Mouse (Mus musculus) cerebellum, adult 11 months (tissue): ENCODE data around the gene Wdfy3.

Experiments used
- DNase-seq: peaks from one replicate; pipeline ENCODE4 v3.0.0; 2022

Wdfy3 gene

DNA sequence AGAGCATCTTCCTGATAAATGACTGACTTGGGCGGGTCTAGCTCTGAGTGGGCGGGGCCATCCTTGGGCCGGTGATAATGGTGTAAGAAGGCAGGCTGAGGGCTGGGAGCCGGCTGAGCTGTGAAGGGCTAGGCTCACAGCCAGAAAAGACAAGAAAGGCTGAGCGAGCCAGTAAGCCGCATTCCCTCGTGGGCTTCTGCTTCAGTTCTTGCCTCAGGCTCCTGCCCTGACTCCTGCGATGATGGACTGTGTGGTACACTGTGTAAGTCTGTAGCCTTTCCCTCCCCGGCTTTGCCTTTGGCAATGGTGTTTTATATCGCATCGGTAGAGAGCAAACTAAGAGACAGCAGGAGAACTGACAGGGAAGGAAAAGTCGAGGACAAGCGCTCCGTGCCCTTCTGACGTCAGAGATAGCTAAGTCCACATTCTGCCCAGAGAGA is 243.2 kb downstream of the Wdfy3 start:
- peak; percentile 29 for DNase-seq

DNA sequence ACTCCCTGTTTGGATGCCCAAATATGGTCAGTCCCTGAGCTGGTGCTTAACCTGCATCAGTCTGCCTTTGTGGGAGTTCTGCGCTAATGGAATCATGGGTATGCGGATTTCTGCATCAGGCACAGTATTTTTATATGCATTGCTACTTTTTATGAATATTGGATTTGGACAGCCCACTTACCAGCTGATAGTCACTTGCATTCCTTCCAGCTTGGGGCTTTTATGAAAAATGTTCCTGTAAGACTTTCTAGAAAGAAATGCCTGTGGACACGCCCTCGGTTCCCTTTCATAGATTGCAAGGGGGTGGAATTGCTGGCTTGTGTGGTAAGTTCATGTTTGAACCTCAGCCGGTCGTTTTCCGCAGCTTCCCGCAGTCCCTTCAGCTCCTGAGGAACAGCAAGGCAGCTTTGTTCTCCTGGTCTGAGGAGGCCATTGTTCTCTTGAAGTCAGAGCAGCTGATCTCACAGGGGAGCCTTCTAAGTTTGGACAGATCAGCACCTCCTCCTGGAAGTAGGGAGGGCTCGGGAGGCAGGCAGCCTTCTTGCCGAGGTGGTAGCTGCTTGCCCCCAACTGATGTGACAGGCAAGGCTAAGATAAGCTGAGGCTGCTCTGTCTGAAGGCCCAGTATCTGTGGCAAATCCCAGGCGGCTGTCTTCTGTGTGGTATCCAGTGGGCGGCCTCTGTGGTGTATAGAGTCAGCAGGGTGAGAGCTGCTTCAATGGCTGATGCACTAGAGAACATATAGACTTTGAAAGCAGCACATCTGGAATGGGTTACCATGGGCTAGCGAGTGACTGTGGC is 244.4 kb downstream of the Wdfy3 start:
- DNase-seq = no peak

DNA sequence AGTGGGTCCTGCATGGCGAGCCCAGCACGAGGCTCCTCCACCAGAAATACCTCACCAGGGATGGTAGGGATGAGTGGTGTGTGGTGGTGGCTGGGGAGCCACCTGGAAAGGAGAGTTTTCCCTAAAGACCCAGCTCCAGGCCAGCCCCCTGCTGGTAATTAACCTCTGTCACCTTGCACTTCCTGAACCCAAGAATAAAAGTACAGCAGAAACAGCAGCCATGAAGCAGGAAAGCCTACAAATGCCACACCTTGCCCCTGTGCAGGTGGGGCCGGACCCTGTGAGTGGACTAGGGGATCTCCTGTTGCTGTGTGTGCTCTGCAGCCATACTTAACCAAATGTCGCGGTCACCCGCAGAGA is 247.4 kb downstream of the Wdfy3 start:
- DNase-seq = no peak

DNA sequence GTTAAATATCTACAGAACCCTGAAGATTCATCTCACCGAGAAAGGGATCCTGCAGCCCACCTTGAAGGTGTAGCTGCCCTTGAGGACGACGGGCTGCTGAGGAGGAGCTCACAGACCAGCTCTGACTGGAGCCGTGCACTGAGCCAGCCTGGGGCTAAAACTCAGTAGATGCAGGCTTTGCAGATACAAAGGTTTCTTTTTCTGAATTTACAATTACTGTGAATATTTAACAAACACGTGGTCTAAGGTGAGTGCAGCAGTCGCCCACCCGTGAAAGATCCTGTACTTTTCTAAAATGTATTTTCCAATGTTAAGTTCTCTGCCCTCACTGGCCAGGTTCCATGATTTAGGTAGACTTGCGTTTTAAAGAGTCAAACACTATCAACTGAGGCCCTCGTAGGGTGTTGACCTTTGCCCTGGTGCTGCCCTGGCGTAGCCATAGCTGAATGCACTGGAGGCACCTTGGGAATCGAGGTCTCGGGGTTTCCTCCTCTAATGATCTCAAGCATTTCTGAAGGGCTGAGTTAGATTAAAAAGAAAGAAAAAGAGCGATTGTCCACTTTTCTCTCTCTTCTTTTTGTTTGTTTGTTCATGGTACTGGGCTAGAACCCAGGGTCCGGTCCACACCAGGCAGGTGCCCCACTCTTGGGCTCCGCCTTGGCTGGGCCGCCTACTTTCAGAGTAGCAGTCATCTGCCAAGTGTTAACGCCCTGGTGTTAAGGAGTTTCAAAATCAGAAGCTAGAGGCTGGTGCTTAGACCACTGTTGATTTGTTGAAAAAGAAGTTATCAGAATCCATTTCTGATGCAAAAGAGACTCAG is 248.0 kb downstream of the Wdfy3 start:
- DNase-seq = no peak

DNA sequence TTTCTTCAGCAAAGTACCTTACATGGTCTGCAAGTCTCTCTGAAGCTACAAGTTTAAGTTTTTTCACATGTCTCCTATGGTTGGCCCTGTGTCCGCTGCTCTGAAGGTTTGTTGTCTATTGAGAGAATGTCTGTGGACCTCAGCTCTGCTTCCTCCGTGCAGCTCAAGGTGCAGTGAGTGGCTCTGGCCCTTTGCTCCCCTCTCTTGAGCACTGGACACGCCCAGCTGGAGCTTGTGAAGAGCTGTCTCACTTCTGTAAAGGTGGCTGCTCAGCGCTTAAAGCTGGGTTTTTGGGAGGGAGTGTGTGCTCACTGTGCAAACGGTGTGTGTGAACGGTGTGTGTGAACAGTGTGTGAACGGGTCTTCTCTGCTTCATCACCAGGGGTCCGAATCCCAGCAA is 248.7 kb downstream of the Wdfy3 start:
- DNase-seq = no peak

DNA sequence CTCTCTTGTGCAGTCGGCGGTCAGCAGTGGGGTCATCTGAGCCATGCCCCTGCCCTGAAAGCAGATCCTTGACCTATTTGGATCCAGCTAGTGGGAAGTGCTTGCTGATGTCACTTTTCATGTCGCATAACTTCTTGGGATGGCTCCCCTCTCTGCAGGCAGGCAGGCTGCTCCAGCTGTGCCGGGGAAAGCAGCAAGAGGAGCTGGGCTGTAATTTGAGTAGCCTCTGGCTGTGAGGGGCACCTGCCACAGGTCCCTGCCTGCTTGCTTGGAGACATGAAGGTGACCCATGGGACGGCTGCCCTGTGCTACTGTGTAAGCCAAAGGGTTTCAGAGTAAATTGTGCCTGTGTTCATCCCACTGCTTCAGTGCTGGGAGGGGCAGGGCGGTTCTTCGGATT is 249.9 kb downstream of the Wdfy3 start:
- no peak for DNase-seq

GRCm38 (mm10) chr5:101819216-101819615 is 250.5 kb downstream of the Wdfy3 start:
- no peak for DNase-seq

- DNase-seq = no peak
Observed at GRCm38 (mm10) chr5:101816822-101817221, 252.9 kb downstream of the Wdfy3 start.

- DNase-seq = peak; percentile 32
Observed at GRCm38 (mm10) chr5:101811296-101812169, 258.2 kb downstream of the Wdfy3 start.

DNA sequence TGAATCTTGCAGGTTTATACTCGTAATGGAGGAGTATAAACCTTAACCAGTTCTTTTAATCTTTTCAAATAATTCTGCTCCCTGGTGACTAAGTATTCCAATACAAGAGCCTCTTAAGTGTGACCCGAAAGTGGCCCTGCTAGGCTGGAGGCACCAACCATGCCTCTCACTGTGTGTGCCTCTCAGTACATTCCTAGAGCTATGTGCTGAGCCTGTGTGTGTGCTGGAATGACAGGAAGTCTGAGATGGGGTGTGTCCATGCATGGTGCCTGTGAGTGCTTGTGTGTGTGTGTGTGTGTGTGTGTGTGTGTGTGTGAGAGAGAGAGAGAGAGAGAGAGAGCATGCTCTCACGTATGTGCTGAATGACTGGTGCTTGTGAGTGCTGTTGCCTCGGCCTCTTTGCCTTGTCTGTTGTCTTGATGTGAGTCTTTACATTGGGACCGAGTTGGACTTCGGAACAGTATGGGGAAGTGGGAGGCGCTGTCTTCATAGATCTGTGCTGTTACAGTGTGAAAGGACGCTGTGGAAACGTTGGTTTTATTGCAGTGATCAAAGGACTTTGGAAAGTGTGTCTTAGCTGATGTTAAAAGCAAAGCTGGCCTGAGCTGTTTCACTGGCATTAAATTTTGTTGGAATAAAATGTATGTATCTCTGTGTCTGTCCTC is 267.2 kb downstream of the Wdfy3 start:
- no peak for DNase-seq

DNA sequence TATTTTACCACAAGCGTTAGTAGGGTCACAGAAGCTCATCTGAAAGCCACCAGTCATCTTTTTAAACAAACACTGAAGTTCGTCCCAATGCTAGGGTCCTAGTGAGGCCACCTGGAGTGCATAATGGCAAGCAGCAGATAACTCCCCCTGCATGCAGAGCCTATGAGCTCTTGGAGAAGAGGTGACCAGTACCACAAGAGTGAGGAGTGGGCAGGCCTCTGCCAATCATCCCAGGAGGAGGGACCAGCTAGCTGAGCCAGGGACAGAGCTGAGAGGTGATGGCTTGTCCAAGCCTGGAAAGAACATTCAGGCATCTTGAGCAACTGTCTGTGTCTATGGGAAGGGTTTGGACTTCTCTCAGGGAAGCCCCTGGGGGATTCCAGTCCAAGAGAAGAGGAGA is 267.8 kb downstream of the Wdfy3 start:
- DNase-seq = no peak

DNA sequence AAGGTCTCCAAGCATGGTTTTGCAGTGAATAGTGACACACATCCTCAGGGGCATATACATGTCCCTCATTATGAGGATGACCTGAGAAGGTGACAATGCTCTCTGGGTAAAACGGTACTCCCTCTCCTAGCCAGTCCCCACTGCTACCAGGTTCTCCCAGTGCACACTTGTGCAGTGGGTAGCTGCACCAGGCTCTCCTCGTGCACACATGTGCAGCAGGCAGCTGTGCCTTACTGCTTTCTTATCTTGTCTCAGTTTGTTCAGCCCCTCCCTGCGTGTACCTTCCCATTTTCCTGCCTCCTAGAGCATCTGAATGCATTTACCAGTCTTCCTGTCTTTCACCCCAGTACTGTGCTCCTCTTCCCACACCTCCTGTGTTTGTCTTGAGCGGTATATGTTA is 277.1 kb downstream of the Wdfy3 start:
- no peak for DNase-seq

DNA sequence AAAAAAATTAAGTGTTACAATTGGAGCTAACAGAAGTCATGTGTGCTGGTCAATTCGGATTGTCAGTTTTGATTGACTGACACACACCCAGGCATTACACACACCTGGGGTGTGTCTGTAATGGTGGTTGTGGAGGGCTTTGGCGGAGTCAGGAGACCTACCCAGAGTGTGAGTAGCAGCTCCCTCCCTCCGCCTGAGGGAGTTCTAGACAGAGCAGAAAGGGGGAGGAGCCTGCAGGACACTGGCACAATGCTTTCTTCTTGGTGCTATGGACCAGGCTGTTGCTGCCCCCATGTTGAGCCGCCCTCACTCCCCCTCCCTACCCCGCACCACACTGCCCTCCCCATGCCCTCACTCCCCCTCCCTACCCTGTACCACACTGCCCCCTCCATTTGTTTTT is 279.2 kb downstream of the Wdfy3 start:
- DNase-seq = no peak

DNA sequence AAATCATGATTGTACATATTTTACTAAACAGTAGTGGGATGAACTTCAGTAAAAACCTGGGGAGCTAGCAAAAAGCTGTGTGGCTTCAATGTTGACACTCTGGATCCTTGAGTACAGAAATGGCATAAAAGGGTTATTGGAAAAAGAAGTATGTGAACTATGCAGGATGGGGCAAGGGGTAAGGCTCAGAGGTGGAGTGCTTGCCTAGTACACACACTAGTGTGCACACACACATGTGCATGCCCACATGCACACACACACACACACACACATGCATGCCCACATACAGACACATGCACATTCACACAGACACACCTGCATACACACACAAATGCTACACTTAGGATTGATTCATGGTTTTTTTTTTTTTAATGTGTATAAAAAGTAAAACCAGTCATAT is 280.0 kb downstream of the Wdfy3 start:
- DNase-seq = no peak

GRCm38 (mm10) chr5:101785921-101786614 is 283.7 kb downstream of the Wdfy3 start:
- DNase-seq = no peak

DNA sequence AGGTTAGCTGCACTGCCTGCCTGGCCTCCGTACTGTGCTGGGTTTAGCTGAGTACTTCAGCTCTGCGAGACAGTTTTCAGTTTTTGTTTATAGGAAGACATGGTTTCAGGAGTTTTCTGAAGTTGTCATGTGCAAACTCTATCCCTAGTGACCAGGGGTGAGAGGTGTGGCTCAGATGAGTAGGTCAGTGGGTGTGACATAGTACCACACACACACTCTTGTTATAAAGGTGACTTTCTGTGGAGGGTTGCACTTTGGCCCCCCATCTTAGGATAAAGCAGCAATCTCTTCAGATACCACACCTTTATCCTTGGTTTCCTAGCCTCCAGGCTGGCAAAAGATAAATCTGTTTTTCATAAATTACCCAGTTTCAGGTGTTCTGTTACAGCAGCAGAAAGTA is 284.9 kb downstream of the Wdfy3 start:
- no peak for DNase-seq

DNA sequence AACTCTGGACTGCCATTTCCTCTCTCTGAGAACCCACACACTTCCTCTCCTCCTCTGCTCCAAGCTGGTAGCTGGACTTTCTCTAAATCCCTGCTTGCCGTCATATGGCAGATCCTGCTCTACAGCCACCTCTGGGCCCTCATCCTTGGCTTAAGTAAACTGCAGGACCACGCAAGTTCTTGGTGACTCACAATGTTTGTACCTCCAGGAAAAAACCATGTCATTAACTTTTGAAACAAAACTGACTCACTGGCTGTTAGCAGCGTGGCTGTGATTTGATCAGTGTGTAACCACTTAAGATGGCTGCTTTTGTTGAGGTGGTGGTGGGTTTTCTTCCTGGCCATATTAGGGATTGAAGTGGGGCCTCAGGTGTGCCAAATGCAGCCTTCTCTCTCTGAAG is 285.4 kb downstream of the Wdfy3 start:
- DNase-seq = no peak
